In genomic region chr5:135806555-135807262, GRCm38 (mm10) we compare ENCODE assay signal across 7 mouse cellular contexts. TPM values are rescaled to one million over a fixed set of nuclear protein-coding genes. Genes with fewer than 3 reads are reported as not detected.
DNase-seq lines count a peak whose midpoint lies in the region; ATAC-seq and TF ChIP-seq lines count a peak whose summit lies in the region.

Gene Srrm3, plus strand, starts transcription at chr5:135806890.

- H3K4me2 ChIP-seq in limb, embryonic 11.5 days (ENCODE audit: low read depth, severe bottlenecking), result no peak within 1 kb of the TSS
- H3K4me2 ChIP-seq in midbrain, embryonic 16.5 days (ENCODE audit: low read length), result peak within 1 kb of the TSS; percentile 98

- H3K4me1 ChIP-seq in kidney, adult 2 months (ENCODE audit: control insufficient read depth, insufficient read depth, low read length), result no peaks in the 10 kb centered on the region
- 0 out of 2 replicates have a peak, but pooled peaks cover under 1% of the 10 kb centered on the region for H3K4me1 ChIP-seq in limb, embryonic 11.5 days (ENCODE audit: control insufficient read depth, insufficient read depth, low read length)
- H3K4me1 ChIP-seq in midbrain, embryonic 16.5 days (ENCODE audit: control insufficient read depth, insufficient read depth, low read length), result peaks cover 28% of the 10 kb centered on the region
- H3K4me1 ChIP-seq in spleen, adult 2 months (ENCODE audit: control insufficient read depth, insufficient read depth, insufficient read length), result no peaks in the 10 kb centered on the region

- no peaks in the 10 kb centered on the region for H3K36me3 ChIP-seq in kidney, adult 2 months (ENCODE audit: control insufficient read depth, insufficient read depth, low read length)
- H3K36me3 ChIP-seq in limb, embryonic 11.5 days (ENCODE audit: control insufficient read depth, insufficient read depth, low read length), result no peaks in the 10 kb centered on the region
- H3K36me3 ChIP-seq in midbrain, embryonic 16.5 days (ENCODE audit: control insufficient read depth, insufficient read depth, low read length), result no peaks in the 10 kb centered on the region
- no peaks in the 10 kb centered on the region for H3K36me3 ChIP-seq in spleen, adult 2 months (ENCODE audit: control insufficient read depth, insufficient read depth, low read length)

- DNase-seq in adrenal gland, postnatal 10 days, result peak; percentile 96
- DNase-seq in embryo, embryonic 9.5 days (ENCODE audit: extremely low spot score), result peak; percentile 90
- peak; percentile 86 to 91 for DNase-seq in gastrocnemius, postnatal 4 days (ENCODE audit: low spot score in 2 of 2)
- peak; percentile 89 for DNase-seq in kidney, adult 2 months
- DNase-seq in limb, embryonic 11.5 days (ENCODE audit: low spot score), result peak; percentile 96
- DNase-seq in spleen, adult 2 months (ENCODE audit: low read depth in 1 of 2, low spot score in 2 of 2), result peak; percentile 79 to 83

- no peaks in the 10 kb centered on the region for H3K9me3 ChIP-seq in limb, embryonic 11.5 days (ENCODE audit: control insufficient read depth, low read length)
- no peaks in the 10 kb centered on the region; the same call in 1 of the 2 replicates for H3K9me3 ChIP-seq in midbrain, embryonic 16.5 days (replicated peaks; ENCODE audit: control insufficient read depth, low read length, poor library complexity, severe bottlenecking)

- WGBS in kidney, adult 2 months, result 5% methylated on average over 29 of the region's 29 CpGs
- 4% methylated on average over 29 of the region's 29 CpGs for WGBS in limb, embryonic 11.5 days
- 4% methylated on average over 29 of the region's 29 CpGs for WGBS in midbrain, embryonic 16.5 days
- 6% methylated on average over 29 of the region's 29 CpGs for WGBS in spleen, adult 2 months

- no peak within 1 kb of the TSS for H3K4me3 ChIP-seq in kidney, adult 2 months (ENCODE audit: insufficient read depth, low read depth, low read length)
- no peak within 1 kb of the TSS for H3K4me3 ChIP-seq in limb, embryonic 11.5 days (ENCODE audit: low read depth, low read length)
- H3K4me3 ChIP-seq in midbrain, embryonic 16.5 days (ENCODE audit: low read depth, low read length), result peak within 1 kb of the TSS; percentile 78
- H3K4me3 ChIP-seq in spleen, adult 2 months (ENCODE audit: extremely low read depth, insufficient read depth, insufficient read length), result no peak within 1 kb of the TSS

- peak; percentile 99 for TF ChIP-seq CTCF in kidney, adult 2 months (conservative IDR thresholded peaks at IDR 0.05; ENCODE audit: insufficient read depth, insufficient read length, low read depth, low read length)
- peak; percentile 100 for TF ChIP-seq CTCF in spleen, adult 2 months (IDR thresholded peaks at IDR 0.05; ENCODE audit: extremely low read depth, insufficient read depth, insufficient read length, insufficient replicate concordance)

- ATAC-seq in limb, embryonic 11.5 days (ENCODE audit: insufficient number of reproducible peaks, low FRiP score, low TSS enrichment, low read depth), result no peak
- ATAC-seq in midbrain, embryonic 16.5 days, result peak; percentile 47

- no peaks in the 10 kb centered on the region for H3K27me3 ChIP-seq in kidney, adult 2 months (replicated peaks; ENCODE audit: control insufficient read depth, insufficient read depth, low read length)
- no peaks in the 10 kb centered on the region for H3K27me3 ChIP-seq in limb, embryonic 11.5 days (ENCODE audit: control insufficient read depth, insufficient read depth, low read length)
- no peaks in the 10 kb centered on the region for H3K27me3 ChIP-seq in midbrain, embryonic 16.5 days (ENCODE audit: control insufficient read depth, insufficient read depth, low read depth, low read length)
- H3K27me3 ChIP-seq in spleen, adult 2 months (ENCODE audit: control insufficient read depth, insufficient read depth, low read length), result peaks cover 1% of the 10 kb centered on the region; the same call in 1 of the 2 replicates

- TF ChIP-seq POLR2A in kidney, adult 2 months (IDR thresholded peaks at IDR 0.05; ENCODE audit: low read depth, low read length), result no peak
- no peak for TF ChIP-seq POLR2A in spleen, adult 2 months (IDR thresholded peaks at IDR 0.05; ENCODE audit: low read depth, low read length)

- no peak within 1 kb of the TSS for H3K27ac ChIP-seq in kidney, adult 2 months (ENCODE audit: insufficient read depth, low read depth, low read length)
- no peak within 1 kb of the TSS for H3K27ac ChIP-seq in limb, embryonic 11.5 days (replicated peaks; ENCODE audit: low read depth, low read length)
- peak within 1 kb of the TSS; percentile 76 for H3K27ac ChIP-seq in midbrain, embryonic 16.5 days (ENCODE audit: low read length)
- no peak within 1 kb of the TSS for H3K27ac ChIP-seq in spleen, adult 2 months (ENCODE audit: insufficient read depth, low read length)

- H3K9ac ChIP-seq in limb, embryonic 11.5 days (ENCODE audit: low read length), result no peak within 1 kb of the TSS
- H3K9ac ChIP-seq in midbrain, embryonic 16.5 days (ENCODE audit: low read depth, low read length), result peak within 1 kb of the TSS; percentile 95

RNA-seq across cellular contexts. Expression of gene Srrm3, which starts in this region (rescaled TPM):
- total RNA-seq in adrenal gland, postnatal 10 days (2021), result 1 to 10 TPM; 2.5 to 4.3 TPM
- under 1 TPM; 0.08 to 0.12 TPM for total RNA-seq in gastrocnemius, postnatal 4 days (2021)
- polyA plus RNA-seq in kidney, adult 2 months (2012; rRNA removed), result 0.03 and 0.16 TPM in 2 replicates
- polyA plus RNA-seq in limb, embryonic 11.5 days (2014; fragmentation: Nextera tagmentation; extraction: Ambion mirVana), result not detected in 2 replicates
- polyA plus RNA-seq in midbrain, embryonic 16.5 days (2015; fragmentation: Nextera tagmentation; extraction: Ambion mirVana), result 76.2 and 89.7 TPM in 2 replicates
- 0.05 and 0.06 TPM in 2 replicates for polyA plus RNA-seq in spleen, adult 2 months (2012; rRNA removed)

Comparison
In these comparisons a context has a peak if more than half of its experiments do, and no peak if none do; other contexts are left out.
1. RNA of gene Srrm3 (polyA plus RNA-seq): 76.2 to 89.7 TPM in midbrain, embryonic 16.5 days; 0.03 to 0.16 TPM in kidney, adult 2 months, not detected in limb, embryonic 11.5 days and 0.05 to 0.06 TPM in spleen, adult 2 months; every median in the first group is over 10 times any median in the second.
2. Peak in DNase-seq in gastrocnemius, postnatal 4 days; RNA of the gene not detected or under 1 TPM.
3. Peak in DNase-seq in kidney, adult 2 months; RNA of the gene not detected or under 1 TPM.
4. Peak in DNase-seq in limb, embryonic 11.5 days; RNA of the gene not detected or under 1 TPM.
5. Peak in DNase-seq in spleen, adult 2 months; RNA of the gene not detected or under 1 TPM.
6. Peak in every context shown above with its lines, with median percentiles within 50 percentile points of each other: DNase-seq.